Mouse (Mus musculus) midbrain, embryonic 10.5 days (tissue): ENCODE data around the gene Vamp4. TPM values are rescaled to one million over a fixed set of nuclear protein-coding genes. Genes with fewer than 3 reads are reported as not detected.

Source experiments
- DNase-seq: peaks from one replicate; pipeline ENCODE4 v3.0.0-alpha.2; 2017; ENCODE audit warnings: low spot score
- H3K27ac ChIP-seq: fragments of 300-500 bp; sonication (generic); replicated peaks from 2 replicates; pipeline ENCODE4 v1.5.1; 2016; ENCODE audit warnings: mild to moderate bottlenecking
- H3K27me3 ChIP-seq: fragments of 300-500 bp; sonication (generic); 2 replicates; pipeline ENCODE4 v1.6.1; 2016; ENCODE audit warnings: low read depth, mild to moderate bottlenecking; ENCODE audit not compliant: poor library complexity, severe bottlenecking
- H3K36me3 ChIP-seq: fragments of 300-500 bp; sonication (generic); 2 replicates; pipeline ENCODE4 v1.6.1; 2016; ENCODE audit warnings: mild to moderate bottlenecking, moderate library complexity
- H3K4me1 ChIP-seq: fragments of 300-500 bp; sonication (generic); 2 replicates; pipeline ENCODE4 v1.6.1; 2016
- H3K4me3 ChIP-seq: fragments of 300-500 bp; sonication (generic); 2 replicates; pipeline ENCODE4 v1.5.1; 2016; ENCODE audit warnings: mild to moderate bottlenecking, moderate library complexity
- H3K9me3 ChIP-seq: fragments of 300-500 bp; sonication (generic); replicated peaks from 2 replicates; pipeline ENCODE4 v1.6.1; 2016; ENCODE audit warnings: mild to moderate bottlenecking
- WGBS: fragments of 180-500 bp; shearing (Covaris S2); methylation state at CpG from one replicate; pipeline ENCODE4 v1.1.7; 2016; 5-methylcytosine and 5-hydroxymethylcytosine counted together
- polyA plus RNA-seq: library from polyadenylated mRNA; unstranded; fragments of >200 nt; fragmentation: Nextera tagmentation; extraction: Ambion mirVana; gene quantifications from 2 replicates; pipeline ENCODE4 v1.2.1, GENCODE M21; 2016

Vamp4 gene
- polyA plus RNA-seq, 1 experiment from 2014 or later = 53.0 TPM

- Histone ChIP-seq H3K4me1 (peaks cover 9% of the 10 kb centered on the region), H3K27ac (no peak overlapping the region), H3K36me3 (no peaks in the 10 kb centered on the region), H3K27me3 (no peaks in the 10 kb centered on the region), H3K9me3 (no peaks in the 10 kb centered on the region), H3K4me3 (no peak overlapping the region)
- DNase-seq = no peak
- 91% methylated on average over 9 of the region's 9 CpGs for WGBS
Observed at GRCm38 (mm10) chr1:162552956-162553355, 17.4 kb upstream of the Vamp4 start.

GRCm38 (mm10) chr1:162554193-162554592 lies 16.1 kb upstream of the Vamp4 start:
- Histone ChIP-seq H3K27ac (no peak overlapping the region), H3K27me3 (no peaks in the 10 kb centered on the region), H3K4me1 (0 out of 2 replicates have a peak, but pooled peaks cover under 1% of the 10 kb centered on the region), H3K4me3 (no peak overlapping the region), H3K36me3 (no peaks in the 10 kb centered on the region), H3K9me3 (no peaks in the 10 kb centered on the region)
- DNase-seq = no peak
- 82% methylated on average over 3 of the region's 3 CpGs for WGBS

GRCm38 (mm10) chr1:162563236-162563635 lies 7.1 kb upstream of the Vamp4 start:
- no peak for DNase-seq
- Histone ChIP-seq H3K4me3 (no peak overlapping the region), H3K27me3 (no peaks in the 10 kb centered on the region), H3K27ac (no peak overlapping the region), H3K36me3 (no peaks in the 10 kb centered on the region), H3K4me1 (peaks cover 7% of the 10 kb centered on the region), H3K9me3 (no peaks in the 10 kb centered on the region)
- 91% methylated on average over 1 of the region's 1 CpGs for WGBS

GRCm38 (mm10) chr1:162564992-162565391 lies 5.3 kb upstream of the Vamp4 start:
- Histone ChIP-seq H3K27me3 (no peaks in the 10 kb centered on the region), H3K4me3 (no peak overlapping the region), H3K36me3 (no peaks in the 10 kb centered on the region), H3K9me3 (no peaks in the 10 kb centered on the region), H3K4me1 (peaks cover 19% of the 10 kb centered on the region), H3K27ac (no peak overlapping the region)
- WGBS = 62% methylated on average over 3 of the region's 3 CpGs
- no peak for DNase-seq

- H3K27ac ChIP-seq = no peak overlapping the region
- no peak overlapping the region for H3K4me3 ChIP-seq
- 45% methylated on average over 3 of the region's 3 CpGs for WGBS
- H3K36me3 ChIP-seq = no peaks in the 10 kb centered on the region
- DNase-seq = no peak
- peaks cover 27% of the 10 kb centered on the region for H3K4me1 ChIP-seq
- no peaks in the 10 kb centered on the region for H3K9me3 ChIP-seq
- no peaks in the 10 kb centered on the region for H3K27me3 ChIP-seq
Observed at GRCm38 (mm10) chr1:162567351-162567750, 3.0 kb upstream of the Vamp4 start.

GRCm38 (mm10) chr1:162570931-162571601 lies 751 bp downstream of the Vamp4 start:
- no peak for DNase-seq

GRCm38 (mm10) chr1:162575098-162575497 lies 4.8 kb downstream of the Vamp4 start:
- Histone ChIP-seq H3K27me3 (no peaks in the 10 kb centered on the region), H3K4me1 (peaks cover 8% of the 10 kb centered on the region), H3K27ac (no peak overlapping the region), H3K9me3 (peaks cover 6% of the 10 kb centered on the region; the same call in 1 of the 2 replicates), H3K4me3 (no peak overlapping the region), H3K36me3 (peaks cover 58% of the 10 kb centered on the region)
- DNase-seq = no peak
- 96% methylated on average over 3 of the region's 3 CpGs for WGBS

More at GRCm38 (mm10) chr1:162570931-162571601, 751 bp downstream of the Vamp4 start:
- Histone ChIP-seq H3K36me3 (peaks cover 21% of the 10 kb centered on the region), H3K27ac (peak overlapping the region; percentile 95), H3K9me3 (peaks cover 6% of the 10 kb centered on the region; the same call in 1 of the 2 replicates), H3K4me3 (peak overlapping the region; percentile 93), H3K27me3 (no peaks in the 10 kb centered on the region), H3K4me1 (peaks cover 27% of the 10 kb centered on the region)
- under 1% methylated on average over 46 of the region's 46 CpGs for WGBS

GRCm38 (mm10) chr1:162582884-162583283 lies 12.6 kb downstream of the Vamp4 start:
- peaks cover 41% of the 10 kb centered on the region for H3K36me3 ChIP-seq
- WGBS = 95% methylated on average over 2 of the region's 2 CpGs

GRCm38 (mm10) chr1:162586282-162586681 lies 16.0 kb downstream of the Vamp4 start:
- WGBS = 84% methylated on average over 4 of the region's 4 CpGs
- DNase-seq = no peak
- peaks cover 18% of the 10 kb centered on the region for H3K4me1 ChIP-seq
- no peaks in the 10 kb centered on the region for H3K9me3 ChIP-seq
- peaks cover 21% of the 10 kb centered on the region for H3K36me3 ChIP-seq
- no peaks in the 10 kb centered on the region for H3K27me3 ChIP-seq
- no peak overlapping the region for H3K27ac ChIP-seq
- H3K4me3 ChIP-seq = no peak overlapping the region

More at GRCm38 (mm10) chr1:162582884-162583283, 12.6 kb downstream of the Vamp4 start:
- Histone ChIP-seq H3K27me3 (no peaks in the 10 kb centered on the region), H3K4me3 (no peak overlapping the region), H3K4me1 (no peaks in the 10 kb centered on the region), H3K27ac (no peak overlapping the region), H3K9me3 (no peaks in the 10 kb centered on the region)
- DNase-seq = no peak

- Histone ChIP-seq H3K27ac (peak overlapping the region; percentile 79), H3K9me3 (no peaks in the 10 kb centered on the region), H3K4me3 (no peak overlapping the region), H3K4me1 (peaks cover 18% of the 10 kb centered on the region), H3K27me3 (no peaks in the 10 kb centered on the region), H3K36me3 (peaks cover 11% of the 10 kb centered on the region)
- WGBS = 83% methylated on average over 3 of the region's 3 CpGs
- no peak for DNase-seq
Observed at GRCm38 (mm10) chr1:162588606-162589005, 18.3 kb downstream of the Vamp4 start.

- H3K4me1 ChIP-seq = peaks cover 18% of the 10 kb centered on the region
- peak overlapping the region; percentile 12 for H3K4me3 ChIP-seq
- WGBS = 6% methylated on average over 9 of the region's 9 CpGs
- peak overlapping the region; percentile 79 for H3K27ac ChIP-seq
- peaks cover 8% of the 10 kb centered on the region for H3K36me3 ChIP-seq
- DNase-seq = peak; percentile 79
- no peaks in the 10 kb centered on the region for H3K9me3 ChIP-seq
- H3K27me3 ChIP-seq = no peaks in the 10 kb centered on the region
Observed at GRCm38 (mm10) chr1:162589443-162589842, 19.1 kb downstream of the Vamp4 start.

GRCm38 (mm10) chr1:162590415-162590997 lies 20.2 kb downstream of the Vamp4 start:
- Histone ChIP-seq H3K9me3 (no peaks in the 10 kb centered on the region), H3K27me3 (no peaks in the 10 kb centered on the region), H3K4me1 (peaks cover 18% of the 10 kb centered on the region), H3K27ac (no peak overlapping the region), H3K4me3 (no peak overlapping the region), H3K36me3 (peaks cover 8% of the 10 kb centered on the region)
- WGBS = 84% methylated on average over 8 of the region's 8 CpGs
- DNase-seq = no peak

GRCm38 (mm10) chr1:162597379-162598102 lies 27.2 kb downstream of the Vamp4 start:
- Histone ChIP-seq H3K4me1 (no peaks in the 10 kb centered on the region), H3K4me3 (no peak overlapping the region), H3K27ac (no peak overlapping the region), H3K27me3 (no peaks in the 10 kb centered on the region), H3K36me3 (peaks cover 33% of the 10 kb centered on the region), H3K9me3 (no peaks in the 10 kb centered on the region)
- 87% methylated on average over 3 of the region's 3 CpGs for WGBS
- DNase-seq = no peak
